Mouse (Mus musculus): ENCODE measurements around the gene Tgfb1i1.

GRCm38 (mm10) chr7:128267813-128268212, 21.2 kb downstream of the Tgfb1i1 start:
- TF ChIP-seq CTCF (IDR thresholded peaks at IDR 0.05; ENCODE audit: low read depth, low read length) (no peak), POLR2A (IDR thresholded peaks at IDR 0.05; ENCODE audit: extremely low read depth, insufficient read depth, low read length) (no peak)

Data from liver, adult 2 months (tissue).